Mouse (Mus musculus) lung, postnatal 0 days (tissue): ENCODE measurements around the gene Mok.

Experiments
- CTCF ChIP-seq: IDR thresholded peaks from 2 replicates; pipeline ENCODE4 v1.5.1; 2016; ENCODE audit warnings: antibody characterized with exemption, mild to moderate bottlenecking
- EP300 ChIP-seq: IDR thresholded peaks from 2 replicates; pipeline ENCODE4 v1.6.1; 2016; ENCODE audit warnings: antibody characterized with exemption, mild to moderate bottlenecking, control low read depth

GRCm38 (mm10) chr12:110882291-110882690, 41.6 kb upstream of the Mok start:
- TF ChIP-seq CTCF (peak; percentile 51), EP300 (no peak)
